Mouse (Mus musculus): ENCODE measurements around the gene Tm9sf2. TPM values are rescaled to one million over a fixed set of nuclear protein-coding genes. Genes with fewer than 3 reads are reported as not detected.
A peak's percentile ranks its signal among the peaks of the same experiment; 100 is the strongest.

Tm9sf2 gene
- polyA plus RNA-seq, 1 experiment from 2014 or later = 214 TPM

- Histone ChIP-seq H3K27me3 (ENCODE audit: insufficient read depth, low read length) (no peaks in the 10 kb centered on the region), H3K9ac (replicated peaks; ENCODE audit: low read length) (no peak overlapping the region), H3K36me3 (ENCODE audit: insufficient read depth, low read length) (peaks cover 38% of the 10 kb centered on the region), H3K4me2 (replicated peaks; ENCODE audit: low read depth, low read length) (no peak overlapping the region), H3K9me3 (ENCODE audit: low read length) (no peaks in the 10 kb centered on the region), H3K4me1 (ENCODE audit: insufficient read depth, low read length) (no peaks in the 10 kb centered on the region), H3K27ac (ENCODE audit: low read length) (no peak overlapping the region), H3K4me3 (ENCODE audit: low read length) (no peak overlapping the region)
- WGBS = 93% methylated on average over 7 of the region's 7 CpGs
- ATAC-seq (ENCODE audit: low FRiP score, low TSS enrichment) = no peak
Measured at GRCm38 (mm10) chr14:122157738-122158137, 50.9 kb downstream of the Tm9sf2 start.

- Histone ChIP-seq H3K4me2 (replicated peaks; ENCODE audit: low read depth, low read length) (no peak overlapping the region), H3K9ac (replicated peaks; ENCODE audit: low read length) (no peak overlapping the region), H3K9me3 (ENCODE audit: low read length) (no peaks in the 10 kb centered on the region), H3K27me3 (ENCODE audit: insufficient read depth, low read length) (no peaks in the 10 kb centered on the region), H3K27ac (ENCODE audit: low read length) (no peak overlapping the region), H3K4me3 (ENCODE audit: low read length) (no peak overlapping the region), H3K4me1 (ENCODE audit: insufficient read depth, low read length) (no peaks in the 10 kb centered on the region), H3K36me3 (ENCODE audit: insufficient read depth, low read length) (peaks cover 25% of the 10 kb centered on the region)
- no peak for ATAC-seq (ENCODE audit: low FRiP score, low TSS enrichment)
- 93% methylated on average over 1 of the region's 1 CpGs for WGBS
Measured at GRCm38 (mm10) chr14:122160916-122161315, 54.1 kb downstream of the Tm9sf2 start.

DNA sequence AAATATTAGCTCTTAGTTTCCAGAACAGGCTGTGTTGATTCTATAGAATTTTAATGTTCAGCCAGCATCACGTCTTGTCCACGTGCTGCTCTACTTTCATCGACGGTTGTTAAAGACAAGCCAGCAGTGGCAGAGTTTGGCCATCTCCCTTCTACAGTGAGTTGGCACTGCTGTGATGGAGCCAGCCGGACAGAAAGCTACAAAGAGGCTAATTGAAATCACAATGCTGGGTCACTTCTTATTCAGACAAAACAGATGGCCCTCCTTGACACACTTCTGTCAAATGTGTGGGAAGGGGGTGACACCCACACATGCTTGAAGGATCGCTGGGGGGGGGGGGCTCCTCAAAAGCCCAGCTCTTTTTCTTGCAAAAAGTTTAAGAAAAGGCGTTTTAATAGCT is 62.1 kb downstream of the Tm9sf2 start:
- WGBS = 81% methylated on average over 7 of the region's 7 CpGs
- Histone ChIP-seq H3K4me3 (ENCODE audit: low read length) (no peak overlapping the region), H3K9ac (replicated peaks; ENCODE audit: low read length) (no peak overlapping the region), H3K27ac (ENCODE audit: low read length) (no peak overlapping the region), H3K36me3 (ENCODE audit: insufficient read depth, low read length) (no peaks in the 10 kb centered on the region), H3K4me2 (replicated peaks; ENCODE audit: low read depth, low read length) (no peak overlapping the region), H3K4me1 (ENCODE audit: insufficient read depth, low read length) (no peaks in the 10 kb centered on the region), H3K9me3 (ENCODE audit: low read length) (no peaks in the 10 kb centered on the region), H3K27me3 (ENCODE audit: insufficient read depth, low read length) (no peaks in the 10 kb centered on the region)
- ATAC-seq (ENCODE audit: low FRiP score, low TSS enrichment) = no peak

DNA sequence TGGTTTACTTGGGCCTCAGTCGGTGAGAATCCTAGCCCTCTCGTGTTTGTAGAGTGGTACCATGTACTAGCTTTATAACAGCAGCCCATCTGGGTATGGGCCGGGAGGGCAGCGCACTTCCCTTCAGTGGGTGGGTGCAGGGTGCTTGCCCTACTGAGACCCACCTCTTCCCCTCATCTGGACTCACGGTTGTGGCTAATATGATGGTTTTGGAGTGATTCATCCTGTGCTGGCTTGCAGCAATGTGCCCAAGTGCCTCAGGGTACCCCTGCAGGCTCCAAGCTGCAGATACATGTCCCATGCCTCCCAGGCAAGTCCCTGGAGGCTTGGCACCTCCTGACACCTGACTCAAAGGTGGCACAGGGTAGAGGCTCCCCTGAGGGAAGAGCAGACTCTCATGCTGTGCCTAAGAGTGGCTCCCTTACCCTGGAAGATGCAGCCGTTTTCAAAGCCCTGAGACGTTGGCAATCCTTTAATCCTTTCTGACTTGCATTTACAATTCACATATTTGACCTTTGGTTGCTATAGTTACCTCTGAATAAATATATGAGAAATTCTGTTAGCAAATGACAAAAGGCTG is 63.5 kb downstream of the Tm9sf2 start:
- ATAC-seq (ENCODE audit: low FRiP score, low TSS enrichment) = no peak; the same call in 1 of the 2 replicates
- no peaks in the 10 kb centered on the region for H3K9me3 ChIP-seq (ENCODE audit: low read length)
- 76% methylated on average over 7 of the region's 7 CpGs for WGBS
- no peaks in the 10 kb centered on the region for H3K36me3 ChIP-seq (ENCODE audit: insufficient read depth, low read length)
- H3K4me2 ChIP-seq (replicated peaks; ENCODE audit: low read depth, low read length) = no peak overlapping the region
- no peak overlapping the region for H3K9ac ChIP-seq (replicated peaks; ENCODE audit: low read length)
- no peak overlapping the region for H3K4me3 ChIP-seq (ENCODE audit: low read length)
- H3K4me1 ChIP-seq (ENCODE audit: insufficient read depth, low read length) = no peaks in the 10 kb centered on the region
- no peak overlapping the region for H3K27ac ChIP-seq (ENCODE audit: low read length)
- H3K27me3 ChIP-seq (ENCODE audit: insufficient read depth, low read length) = no peaks in the 10 kb centered on the region

DNA sequence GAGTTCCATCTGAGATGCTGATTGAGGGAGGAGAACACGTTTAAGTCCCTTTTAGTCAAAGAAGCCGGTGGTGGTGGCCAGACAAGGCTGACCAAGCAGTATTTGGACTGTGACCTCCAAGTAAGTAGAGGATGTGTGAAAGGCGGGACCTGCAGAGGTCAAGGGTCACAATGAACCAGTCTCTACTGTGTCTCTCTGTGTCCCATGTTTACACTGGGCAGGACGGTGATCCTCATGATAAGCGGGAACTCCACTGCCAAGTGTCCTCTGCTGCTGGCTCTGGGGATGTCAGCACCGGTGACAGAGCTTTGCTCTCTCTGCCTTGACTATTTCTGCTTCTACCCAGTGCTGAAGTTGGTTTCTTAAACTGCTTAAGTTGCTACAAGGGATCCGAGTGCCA is 64.2 kb downstream of the Tm9sf2 start:
- peak; percentile 60; the same call in 1 of the 2 replicates for ATAC-seq (ENCODE audit: low FRiP score, low TSS enrichment)
- Histone ChIP-seq H3K4me3 (ENCODE audit: low read length) (no peak overlapping the region), H3K4me1 (ENCODE audit: insufficient read depth, low read length) (no peaks in the 10 kb centered on the region), H3K36me3 (ENCODE audit: insufficient read depth, low read length) (no peaks in the 10 kb centered on the region), H3K27me3 (ENCODE audit: insufficient read depth, low read length) (no peaks in the 10 kb centered on the region), H3K27ac (ENCODE audit: low read length) (no peak overlapping the region), H3K4me2 (replicated peaks; ENCODE audit: low read depth, low read length) (no peak overlapping the region), H3K9me3 (ENCODE audit: low read length) (no peaks in the 10 kb centered on the region), H3K9ac (replicated peaks; ENCODE audit: low read length) (no peak overlapping the region)
- WGBS = 72% methylated on average over 7 of the region's 7 CpGs

- ATAC-seq (ENCODE audit: low FRiP score, low TSS enrichment) = no peak
- WGBS = 87% methylated on average over 14 of the region's 14 CpGs
Measured at GRCm38 (mm10) chr14:122176263-122176798, 69.5 kb downstream of the Tm9sf2 start.

DNA sequence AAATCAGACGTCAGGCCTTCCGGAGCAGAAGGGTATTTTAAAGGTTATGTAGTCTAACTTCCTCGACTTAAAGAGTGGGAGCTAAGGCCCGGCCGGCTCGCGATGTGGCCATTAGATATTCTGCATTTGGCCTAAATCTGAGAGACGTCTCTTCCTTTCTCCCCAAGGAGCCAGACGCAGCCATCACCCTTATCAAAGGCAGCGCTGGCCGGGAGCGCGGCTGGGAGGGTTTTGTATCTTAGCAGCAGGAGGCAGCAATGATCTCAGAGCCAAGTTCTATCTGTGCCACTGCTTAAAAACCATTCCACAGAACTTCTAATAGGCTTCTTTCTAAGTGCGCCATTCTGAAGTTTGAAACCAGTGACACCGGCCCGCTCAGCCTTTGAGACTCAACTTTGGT is 72.4 kb downstream of the Tm9sf2 start:
- whole genome bisulfite sequencing = 78% methylated on average over 16 of the region's 16 CpGs

More at GRCm38 (mm10) chr14:122176263-122176798, 69.5 kb downstream of the Tm9sf2 start:
- Histone ChIP-seq H3K9me3 (ENCODE audit: low read length) (no peaks in the 10 kb centered on the region), H3K9ac (replicated peaks; ENCODE audit: low read length) (no peak overlapping the region), H3K27ac (ENCODE audit: low read length) (no peak overlapping the region), H3K4me1 (ENCODE audit: insufficient read depth, low read length) (no peaks in the 10 kb centered on the region), H3K4me2 (replicated peaks; ENCODE audit: low read depth, low read length) (no peak overlapping the region), H3K4me3 (ENCODE audit: low read length) (no peak overlapping the region), H3K36me3 (ENCODE audit: insufficient read depth, low read length) (no peaks in the 10 kb centered on the region), H3K27me3 (ENCODE audit: insufficient read depth, low read length) (no peaks in the 10 kb centered on the region)

GRCm38 (mm10) chr14:122181078-122181814 is 74.4 kb downstream of the Tm9sf2 start, which contains the start of gene Clybl:
Gene Clybl (plus strand): TSS chr14:122181704.
- H3K4me2 ChIP-seq (replicated peaks; ENCODE audit: low read depth, low read length) = peak within 1 kb of the TSS; percentile 74
- no peaks in the 10 kb centered on the region for H3K36me3 ChIP-seq (ENCODE audit: insufficient read depth, low read length)
- H3K4me3 ChIP-seq (ENCODE audit: low read length) = peak within 1 kb of the TSS; percentile 84
- H3K9me3 ChIP-seq (ENCODE audit: low read length) = no peaks in the 10 kb centered on the region
- 0 out of 2 replicates have a peak within 1 kb of the TSS, but pooled peaks have one; percentile 20 for H3K27ac ChIP-seq (ENCODE audit: low read length)
- H3K9ac ChIP-seq (replicated peaks; ENCODE audit: low read length) = peak within 1 kb of the TSS; percentile 85
- peak; percentile 100 for ATAC-seq (ENCODE audit: low FRiP score, low TSS enrichment)
- WGBS = 2% methylated on average over 45 of the region's 45 CpGs
- H3K27me3 ChIP-seq (ENCODE audit: insufficient read depth, low read length) = no peaks in the 10 kb centered on the region
- 0 out of 2 replicates have a peak, but pooled peaks cover 6% of the 10 kb centered on the region for H3K4me1 ChIP-seq (ENCODE audit: insufficient read depth, low read length)

More for the DNA sequence above, 72.4 kb downstream of the Tm9sf2 start:
- H3K4me2 ChIP-seq (replicated peaks; ENCODE audit: low read depth, low read length) = no peak overlapping the region
- H3K36me3 ChIP-seq (ENCODE audit: insufficient read depth, low read length) = no peaks in the 10 kb centered on the region
- H3K9me3 ChIP-seq (ENCODE audit: low read length) = no peaks in the 10 kb centered on the region
- no peak for ATAC-seq (ENCODE audit: low FRiP score, low TSS enrichment)
- H3K9ac ChIP-seq (replicated peaks; ENCODE audit: low read length) = no peak overlapping the region
- H3K27me3 ChIP-seq (ENCODE audit: insufficient read depth, low read length) = no peaks in the 10 kb centered on the region
- H3K4me3 ChIP-seq (ENCODE audit: low read length) = no peak overlapping the region
- H3K4me1 ChIP-seq (ENCODE audit: insufficient read depth, low read length) = 0 out of 2 replicates have a peak, but pooled peaks cover 6% of the 10 kb centered on the region
- H3K27ac ChIP-seq (ENCODE audit: low read length) = no peak overlapping the region

DNA sequence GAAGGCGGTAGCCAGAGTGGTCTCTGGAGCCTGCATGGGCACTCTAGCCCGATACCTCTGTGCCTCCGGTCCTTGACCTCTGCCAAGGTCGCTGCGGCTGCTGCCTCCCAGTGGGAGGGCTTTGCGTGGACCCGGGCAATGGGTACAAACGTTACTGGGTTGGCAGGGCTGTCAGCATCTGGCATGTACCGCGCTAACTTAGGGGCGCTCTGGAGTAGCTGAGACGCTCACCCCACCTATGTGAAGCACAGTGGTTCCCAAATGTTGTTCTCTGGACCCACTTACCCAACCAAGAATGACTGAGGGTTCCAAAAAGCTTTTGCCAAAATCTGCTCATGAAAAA is 74.9 kb downstream of the Tm9sf2 start:
- ATAC-seq (ENCODE audit: low FRiP score, low TSS enrichment) = no peak
- Histone ChIP-seq H3K4me1 (ENCODE audit: insufficient read depth, low read length) (0 out of 2 replicates have a peak, but pooled peaks cover 6% of the 10 kb centered on the region), H3K9me3 (ENCODE audit: low read length) (no peaks in the 10 kb centered on the region), H3K9ac (replicated peaks; ENCODE audit: low read length) (peak overlapping the region; percentile 85), H3K4me2 (replicated peaks; ENCODE audit: low read depth, low read length) (peak overlapping the region; percentile 74), H3K27me3 (ENCODE audit: insufficient read depth, low read length) (no peaks in the 10 kb centered on the region), H3K36me3 (ENCODE audit: insufficient read depth, low read length) (no peaks in the 10 kb centered on the region), H3K4me3 (ENCODE audit: low read length) (peak overlapping the region; percentile 84), H3K27ac (ENCODE audit: low read length) (no peak overlapping the region)
- 2% methylated on average over 12 of the region's 12 CpGs for WGBS

DNA sequence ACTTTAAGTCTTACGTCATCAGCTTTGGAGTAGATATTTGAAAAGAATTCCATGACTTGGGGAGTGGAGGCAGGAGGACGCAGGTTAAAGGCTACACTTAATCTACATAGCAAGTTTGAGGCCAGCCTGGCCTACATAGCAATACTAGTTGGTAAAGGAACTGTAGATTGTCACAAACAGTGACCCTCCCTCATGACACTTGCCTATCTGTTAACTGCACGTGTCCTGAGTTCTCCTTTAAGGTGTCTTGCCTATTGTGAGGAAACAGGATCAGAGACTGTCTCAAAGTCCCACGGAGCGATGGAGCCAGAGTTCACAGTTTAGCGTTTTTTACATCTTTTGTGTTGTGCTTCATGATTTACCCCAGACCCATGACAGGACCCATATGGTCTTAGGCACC is 75.4 kb downstream of the Tm9sf2 start:
- 72% methylated on average over 6 of the region's 6 CpGs for WGBS

More for the DNA sequence above, 75.4 kb downstream of the Tm9sf2 start:
- Histone ChIP-seq H3K4me2 (replicated peaks; ENCODE audit: low read depth, low read length) (peak overlapping the region; percentile 74), H3K36me3 (ENCODE audit: insufficient read depth, low read length) (no peaks in the 10 kb centered on the region), H3K4me1 (ENCODE audit: insufficient read depth, low read length) (0 out of 2 replicates have a peak, but pooled peaks cover 6% of the 10 kb centered on the region), H3K27ac (ENCODE audit: low read length) (no peak overlapping the region), H3K27me3 (ENCODE audit: insufficient read depth, low read length) (no peaks in the 10 kb centered on the region), H3K4me3 (ENCODE audit: low read length) (peak overlapping the region; percentile 84), H3K9me3 (ENCODE audit: low read length) (no peaks in the 10 kb centered on the region), H3K9ac (replicated peaks; ENCODE audit: low read length) (no peak overlapping the region)
- no peak for ATAC-seq (ENCODE audit: low FRiP score, low TSS enrichment)
